Mouse (Mus musculus) heart, adult 2 months (tissue): Measurements from ENCODE around the gene Lyrm9.

ENCODE experiments used
- CTCF ChIP-seq: fragments of 200-600 bp; IDR thresholded peaks from 2 replicates; pipeline ENCODE4 v1.8.1; 2022; ENCODE audit warnings: antibody characterized with exemption, mild to moderate bottlenecking, moderate library complexity
- EP300 ChIP-seq: fragments of 200-500 bp; IDR thresholded peaks from 2 replicates; pipeline ENCODE4 v1.6.1; 2011; ENCODE audit warnings: low read depth, low read length, control low read depth; ENCODE audit not compliant: insufficient read depth
- POLR2A ChIP-seq: fragments of 200-500 bp; IDR thresholded peaks from 2 replicates; pipeline ENCODE4 v1.6.1; 2011; ENCODE audit warnings: mild to moderate bottlenecking, low read depth, low read length, control low read depth; ENCODE audit not compliant: insufficient read depth

GRCm38 (mm10) chr11:78828386-78828785 is 2.0 kb downstream of the Lyrm9 start:
- TF ChIP-seq POLR2A (no peak), EP300 (no peak), CTCF (peak; percentile 68)
